Mouse (Mus musculus) heart, embryonic 11.5 days (tissue): ENCODE results near the gene Inf2. TPM values are rescaled to one million over a fixed set of nuclear protein-coding genes. Genes with fewer than 3 reads are reported as not detected.

Experiments
- microRNA-seq: library from miRNA; unstranded; fragments of <30 nt; microRNA quantifications from one replicate; pipeline ENCODE4, GENCODE M21; 2016; ENCODE audit warnings: borderline number of aligned reads
- polyA plus RNA-seq: library from polyadenylated mRNA; unstranded; fragments of >200 nt; fragmentation: Nextera tagmentation; extraction: Ambion mirVana; gene quantifications from 2 replicates; pipeline ENCODE4 v1.2.1, GENCODE M21; 2014

Gene Inf2
- polyA plus RNA-seq, 1 experiment from 2014 or later: 3.8 TPM

Small RNAs within 50 kb of the gene (microRNA-seq; reads per million reads assigned to microRNA genes)
- 0.81 reads per million, percentile 9 among the genes with 10 or more reads in this experiment for gene Mir6939

Other genes with a start within 250 kb of the Inf2 start
- 8.7 and 8.9 TPM in 2 replicates for gene A530016L24Rik, start 99.3 kb upstream of the Inf2 start, polyA plus RNA-seq
- 0.69 and 0.73 TPM in 2 replicates for gene Tmem179, start 72.0 kb upstream of the Inf2 start, polyA plus RNA-seq
- 73.3 and 75.2 TPM in 2 replicates for gene Adssl1, start 31.3 kb downstream of the Inf2 start, polyA plus RNA-seq
- gene Siva1, start 55.9 kb downstream of the Inf2 start, polyA plus RNA-seq: 141 and 156 TPM in 2 replicates
- 94.2 and 108 TPM in 2 replicates for gene Akt1, start 86.1 kb downstream of the Inf2 start, polyA plus RNA-seq
- gene Zbtb42, start 90.0 kb downstream of the Inf2 start, polyA plus RNA-seq: 2.8 and 4.2 TPM in 2 replicates
- gene Cep170b, start 131.7 kb downstream of the Inf2 start, polyA plus RNA-seq: 2.6 and 3.1 TPM in 2 replicates
- 1.5 and 1.7 TPM in 2 replicates for gene Pld4, start 171.9 kb downstream of the Inf2 start, polyA plus RNA-seq
- gene Ahnak2, start 213.9 kb downstream of the Inf2 start, polyA plus RNA-seq: 0.63 and 0.79 TPM in 2 replicates
- 11.5 and 13.0 TPM in 2 replicates for gene Clba1, start 220.2 kb downstream of the Inf2 start, polyA plus RNA-seq
- 61.5 and 62.8 TPM in 2 replicates for gene Cdca4, start 240.6 kb downstream of the Inf2 start, polyA plus RNA-seq